Comparison of ENCODE assay signal across 9 mouse cellular contexts in genomic region chr6:54718779-54719685, GRCm38 (mm10). TPM values are rescaled to one million over a fixed set of nuclear protein-coding genes. Genes with fewer than 3 reads are reported as not detected.
DNase-seq lines count a peak whose midpoint lies in the region; TF ChIP-seq lines count a peak whose summit lies in the region.
"Had no signal": no experiment of that assay in that cellular context is flagged by ENCODE, and none has a peak within 500 bp of the region (broad histone marks: within the 10 kb centered on the region; RNA-seq: fewer than 3 reads in every experiment).

No protein-coding gene starts in this region.

- peak; percentile 28 to 44 for DNase-seq in heart, adult 18-20 months
- DNase-seq in heart, postnatal 4 days = no peak
- DNase-seq in spleen, adult 2 months (ENCODE audit: low read depth in 1 of 2, low spot score in 2 of 2) = peak in 1 of 2 experiments; percentile 21
- DNase-seq in spleen, postnatal 14 days (ENCODE audit: low spot score in 2 of 2) = no peak
- peak; percentile 83 for DNase-seq in layer of hippocampus, adult 9-11 months
- peak; percentile 53 for DNase-seq in thymus, postnatal 25 days
- no peak for DNase-seq in urinary bladder, postnatal 14 days (ENCODE audit: low spot score)
- DNase-seq in right cerebral cortex, postnatal 36 days (ENCODE audit: low spot score in 2 of 2) = no peak

- H3K27ac ChIP-seq in spleen, adult 2 months (ENCODE audit: insufficient read depth, low read length) = peak overlapping the region; percentile 35
- H3K27ac ChIP-seq: heart, embryonic 13.5 days had no signal

- TF ChIP-seq CTCF in spleen, adult 2 months (IDR thresholded peaks at IDR 0.05; ENCODE audit: extremely low read depth, insufficient read depth, insufficient read length, insufficient replicate concordance) = no peak

- peaks cover 16% of the 10 kb centered on the region; the same call in 1 of the 2 replicates for H3K4me1 ChIP-seq in spleen, adult 2 months (ENCODE audit: control insufficient read depth, insufficient read depth, insufficient read length)

- WGBS in spleen, adult 2 months = 18% methylated on average over 15 of the region's 15 CpGs

- no peak for TF ChIP-seq POLR2A in spleen, adult 2 months (IDR thresholded peaks at IDR 0.05; ENCODE audit: low read depth, low read length)

- H3K4me3 ChIP-seq in spleen, adult 2 months (ENCODE audit: extremely low read depth, insufficient read depth, insufficient read length) = no peak overlapping the region; the same call in 1 of the 2 replicates
- H3K4me3 ChIP-seq: heart, embryonic 13.5 days had no signal

- no peaks in the 10 kb centered on the region for H3K36me3 ChIP-seq in spleen, adult 2 months (ENCODE audit: control insufficient read depth, insufficient read depth, low read length)
- H3K36me3 ChIP-seq: heart, embryonic 13.5 days had no signal

- no peaks in the 10 kb centered on the region for H3K27me3 ChIP-seq in spleen, adult 2 months (ENCODE audit: control insufficient read depth, insufficient read depth, low read length)
- H3K27me3 ChIP-seq: heart, embryonic 13.5 days had no signal

RNA-seq across cellular contexts. Expression of gene Mturn, which starts 37.6 kb away (rescaled TPM):
- total RNA-seq in heart, adult 18-20 months (2021) = 10 to 100 TPM; 17.0 to 18.4 TPM
- 1 to 10 TPM; 6.0 to 9.1 TPM for total RNA-seq in heart, postnatal 4 days (2021)
- polyA plus RNA-seq in spleen, adult 2 months (2012; rRNA removed) = 5.1 and 5.9 TPM in 2 replicates

Comparison
In these comparisons a context has a peak if more than half of its experiments do, and no peak if none do; other contexts are left out.
1. DNase-seq: peak in heart, adult 18-20 months (2 of 2), layer of hippocampus, adult 9-11 months (single experiment) and thymus, postnatal 25 days (single experiment); none in heart, postnatal 4 days (single experiment), spleen, postnatal 14 days (0 of 2), urinary bladder, postnatal 14 days (single experiment) and right cerebral cortex, postnatal 36 days (0 of 2).